Mouse (Mus musculus) liver, embryonic 11.5 days (tissue): ENCODE measurements around the gene Calhm6. TPM values are rescaled to one million over a fixed set of nuclear protein-coding genes. Genes with fewer than 3 reads are reported as not detected.

Experiments used
- ATAC-seq: fragments of 200-750 bp; cut with Nextera tagmentation; replicated peaks from 2 replicates; pipeline ENCODE4 v1.8.0; 2017; ENCODE audit warnings: moderate number of reproducible peaks, mild to moderate bottlenecking, moderate TSS enrichment, moderate library complexity; ENCODE audit not compliant: low FRiP score
- DNase-seq: peaks from one replicate; pipeline ENCODE4 v3.0.0-alpha.2; 2017; ENCODE audit warnings: low spot score
- H3K27ac ChIP-seq: fragments of 300-500 bp; sonication (generic); 2 replicates; pipeline ENCODE4 v1.5.1; 2014; ENCODE audit warnings: mild to moderate bottlenecking, low read depth, low read length, control low read depth
- H3K27me3 ChIP-seq: fragments of 300-500 bp; sonication (generic); replicated peaks from 2 replicates; pipeline ENCODE4 v1.6.1; 2014; ENCODE audit warnings: low read length, mixed read lengths; ENCODE audit not compliant: control insufficient read depth, insufficient read depth
- H3K36me3 ChIP-seq: fragments of 300-500 bp; sonication (generic); 2 replicates; pipeline ENCODE4 v1.6.1; 2014; ENCODE audit warnings: mild to moderate bottlenecking, low read length, moderate library complexity, mixed read lengths; ENCODE audit not compliant: control insufficient read depth, insufficient read depth
- H3K4me1 ChIP-seq: fragments of 300-500 bp; sonication (generic); replicated peaks from 2 replicates; pipeline ENCODE4 v1.6.1; 2014; ENCODE audit warnings: low read length, mixed read lengths; ENCODE audit not compliant: control insufficient read depth, insufficient read depth
- H3K4me2 ChIP-seq: fragments of 300-500 bp; sonication (generic); 2 replicates; pipeline ENCODE4 v1.6.1; 2014; ENCODE audit warnings: mild to moderate bottlenecking, control low read depth, moderate library complexity
- H3K4me3 ChIP-seq: fragments of 300-500 bp; sonication (generic); 2 replicates; pipeline ENCODE4 v1.5.1; 2014; ENCODE audit warnings: low read depth, low read length, control low read depth
- H3K9ac ChIP-seq: fragments of 300-500 bp; sonication (generic); 2 replicates; pipeline ENCODE4 v1.6.1; 2014; ENCODE audit warnings: low read depth, low read length, control low read depth
- H3K9me3 ChIP-seq: fragments of 300-500 bp; sonication (generic); 2 replicates; pipeline ENCODE4 v1.6.1; 2016; ENCODE audit warnings: low read length, inconsistent platforms, mixed read lengths; ENCODE audit not compliant: control insufficient read depth
- WGBS: fragments of 180-500 bp; shearing (Covaris S2); extraction: QIAGEN DNeasy Blood & Tissue Kit; methylation state at CpG from one replicate; pipeline ENCODE4 v1.1.7; 2014; 5-methylcytosine and 5-hydroxymethylcytosine counted together
- polyA plus RNA-seq: library from polyadenylated mRNA; unstranded; fragments of >200 nt; fragmentation: Nextera tagmentation; extraction: Ambion mirVana; gene quantifications from 2 replicates; pipeline ENCODE4 v1.2.1, GENCODE M21; 2014

Gene Calhm6
- 1.4 and 1.5 TPM in 2 replicates for polyA plus RNA-seq

- Histone ChIP-seq H3K4me3 (peak within 1 kb of the TSS; percentile 53), H3K36me3 (no peaks in the 10 kb centered on the region), H3K27ac (no peak within 1 kb of the TSS), H3K9ac (peak within 1 kb of the TSS; percentile 52), H3K27me3 (no peaks in the 10 kb centered on the region), H3K9me3 (no peaks in the 10 kb centered on the region), H3K4me1 (no peaks in the 10 kb centered on the region), H3K4me2 (peak within 1 kb of the TSS; percentile 91)
- peak; percentile 62 for ATAC-seq
- 15% methylated on average over 44 of the region's 44 CpGs for WGBS
- DNase-seq: peak; percentile 52
Measured at GRCm38 (mm10) chr10:34127392-34128378, at the start of gene Calhm6. Calhm6 (minus strand) TSS chr10:34127984.

- no peaks in the 10 kb centered on the region for H3K27me3 ChIP-seq
- no peaks in the 10 kb centered on the region; the same call in 1 of the 2 replicates for H3K4me1 ChIP-seq
- ATAC-seq (no peak), DNase-seq (no peak)
- no peak overlapping the region for H3K4me3 ChIP-seq
- H3K9ac ChIP-seq: no peak overlapping the region
- WGBS: 38% methylated on average over 8 of the region's 8 CpGs
- no peaks in the 10 kb centered on the region for H3K36me3 ChIP-seq
- no peak overlapping the region for H3K4me2 ChIP-seq
- no peak overlapping the region for H3K27ac ChIP-seq
- H3K9me3 ChIP-seq: no peaks in the 10 kb centered on the region
Measured at GRCm38 (mm10) chr10:34175870-34176606, 48.3 kb upstream of the Calhm6 start.

GRCm38 (mm10) chr10:34172663-34173282, 45.0 kb upstream of the Calhm6 start:
- no peaks in the 10 kb centered on the region for H3K27me3 ChIP-seq
- H3K9ac ChIP-seq: no peak overlapping the region
- no peak overlapping the region for H3K4me3 ChIP-seq
- H3K9me3 ChIP-seq: no peaks in the 10 kb centered on the region
- DNase-seq (no peak), ATAC-seq (no peak)
- no peak overlapping the region for H3K27ac ChIP-seq
- H3K4me2 ChIP-seq: no peak overlapping the region
- no peaks in the 10 kb centered on the region; the same call in 1 of the 2 replicates for H3K4me1 ChIP-seq
- H3K36me3 ChIP-seq: no peaks in the 10 kb centered on the region
- 56% methylated on average over 4 of the region's 4 CpGs for WGBS

- Histone ChIP-seq H3K9me3 (no peaks in the 10 kb centered on the region), H3K27ac (no peak overlapping the region), H3K27me3 (no peaks in the 10 kb centered on the region), H3K9ac (no peak overlapping the region), H3K4me1 (no peaks in the 10 kb centered on the region), H3K4me2 (no peak overlapping the region), H3K36me3 (no peaks in the 10 kb centered on the region), H3K4me3 (no peak overlapping the region)
- WGBS: 71% methylated on average over 4 of the region's 4 CpGs
- no peak for ATAC-seq
- no peak for DNase-seq
Measured at GRCm38 (mm10) chr10:34171660-34172059, 43.9 kb upstream of the Calhm6 start.

- no peak overlapping the region for H3K4me2 ChIP-seq
- no peaks in the 10 kb centered on the region for H3K4me1 ChIP-seq
- 85% methylated on average over 3 of the region's 3 CpGs for WGBS
- H3K27me3 ChIP-seq: no peaks in the 10 kb centered on the region
- no peak overlapping the region for H3K9ac ChIP-seq
- no peaks in the 10 kb centered on the region for H3K36me3 ChIP-seq
- no peak overlapping the region for H3K4me3 ChIP-seq
- no peak for ATAC-seq
- no peak for DNase-seq
- H3K9me3 ChIP-seq: no peaks in the 10 kb centered on the region
- no peak overlapping the region for H3K27ac ChIP-seq
Measured at GRCm38 (mm10) chr10:34171191-34171590, 43.4 kb upstream of the Calhm6 start.

GRCm38 (mm10) chr10:34166971-34167370, 39.2 kb upstream of the Calhm6 start:
- Histone ChIP-seq H3K9me3 (no peaks in the 10 kb centered on the region), H3K4me3 (no peak overlapping the region), H3K27ac (no peak overlapping the region), H3K27me3 (no peaks in the 10 kb centered on the region), H3K4me1 (no peaks in the 10 kb centered on the region), H3K9ac (no peak overlapping the region), H3K4me2 (no peak overlapping the region), H3K36me3 (no peaks in the 10 kb centered on the region)
- no peak for DNase-seq
- ATAC-seq: no peak
- 65% methylated on average over 2 of the region's 2 CpGs for WGBS

GRCm38 (mm10) chr10:34155796-34156554, 28.2 kb upstream of the Calhm6 start:
- no peak overlapping the region for H3K4me2 ChIP-seq
- WGBS: 85% methylated on average over 12 of the region's 12 CpGs
- no peak for ATAC-seq
- no peak overlapping the region for H3K9ac ChIP-seq
- DNase-seq: no peak
- no peak overlapping the region for H3K4me3 ChIP-seq
- no peaks in the 10 kb centered on the region for H3K4me1 ChIP-seq
- no peak overlapping the region for H3K27ac ChIP-seq
- H3K9me3 ChIP-seq: no peaks in the 10 kb centered on the region
- H3K36me3 ChIP-seq: no peaks in the 10 kb centered on the region; the same call in 1 of the 2 replicates
- no peaks in the 10 kb centered on the region for H3K27me3 ChIP-seq

GRCm38 (mm10) chr10:34151827-34152226, 24.0 kb upstream of the Calhm6 start:
- Histone ChIP-seq H3K9me3 (no peaks in the 10 kb centered on the region), H3K36me3 (no peaks in the 10 kb centered on the region; the same call in 1 of the 2 replicates), H3K9ac (no peak overlapping the region), H3K27ac (no peak overlapping the region), H3K4me1 (no peaks in the 10 kb centered on the region), H3K4me3 (no peak overlapping the region), H3K27me3 (no peaks in the 10 kb centered on the region), H3K4me2 (no peak overlapping the region)
- 74% methylated on average over 3 of the region's 3 CpGs for WGBS
- DNase-seq: no peak
- no peak; the same call in 1 of the 2 replicates for ATAC-seq
